Mouse (Mus musculus) lung, adult 2 months (tissue): Measurements from ENCODE around the gene Nrros. TPM values are rescaled to one million over a fixed set of nuclear protein-coding genes. Genes with fewer than 3 reads are reported as not detected.
A peak's percentile ranks its signal among the peaks of the same experiment; 100 is the strongest.

Experiments used
- DNase-seq: peaks from one replicate; pipeline ENCODE4 v3.0.0; 2022
- H3K4me1 ChIP-seq: fragments of 200-500 bp; 2 replicates; pipeline ENCODE4 v1.6.1; 2011; ENCODE audit warnings: low read length; ENCODE audit not compliant: control insufficient read depth, insufficient read depth
- H3K4me3 ChIP-seq: fragments of 200-500 bp; replicated peaks from 2 replicates; pipeline ENCODE3; 2011; ENCODE audit warnings: low read depth, mild to moderate bottlenecking, control low read depth, low read length; ENCODE audit errors: extremely low read depth
- CTCF ChIP-seq: fragments of 200-500 bp; IDR thresholded peaks from 2 replicates; pipeline ENCODE4 v1.5.1; 2011; ENCODE audit warnings: mild to moderate bottlenecking, low read length, control low read depth; ENCODE audit not compliant: insufficient read depth
- POLR2A ChIP-seq: fragments of 200-500 bp; IDR thresholded peaks from 2 replicates; pipeline ENCODE4 v1.6.1; 2011; ENCODE audit warnings: low read depth, mild to moderate bottlenecking, control low read depth, low read length, borderline replicate concordance; ENCODE audit errors: extremely low read depth
- WGBS: fragments of 180-500 bp; shearing (Covaris S2); methylation state at CpG from one replicate; pipeline ENCODE4 v1.1.7; 2018; 5-methylcytosine and 5-hydroxymethylcytosine counted together
- polyA plus RNA-seq: library from polyadenylated mRNA; depleted of rRNA; stranded (reverse); fragments of >200 nt; gene quantifications from 2 replicates; pipeline ENCODE4 v1.2.3, GENCODE M21; 2012

The Nrros gene
- polyA plus RNA-seq, 1 experiment, result 40.6 TPM

DNA sequence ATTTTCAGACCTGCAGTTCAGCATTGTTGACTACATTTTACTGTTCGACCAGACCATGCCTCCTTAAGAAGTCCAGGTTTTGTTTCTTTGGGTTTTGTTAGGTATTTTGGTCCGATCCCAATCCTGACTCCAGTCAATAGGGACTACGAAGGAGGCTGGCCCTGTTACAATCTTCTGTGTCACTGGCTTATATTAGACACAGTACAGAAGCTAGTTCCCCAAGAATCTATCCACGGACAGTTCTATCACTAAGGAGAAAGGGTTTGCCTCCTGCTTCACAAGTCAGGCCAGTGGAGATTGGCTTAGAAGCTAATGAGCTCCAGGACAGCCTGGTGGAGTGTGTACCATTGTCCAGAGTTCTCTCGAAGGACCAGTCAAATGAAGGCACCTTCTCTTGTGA, 1.5 kb downstream of the Nrros start:
- Histone ChIP-seq H3K4me1 (0 out of 2 replicates have a peak, but pooled peaks cover 4% of the 10 kb centered on the region), H3K4me3 (peak overlapping the region; percentile 26)
- WGBS, result 41% methylated on average over 5 of the region's 5 CpGs
- no peak for DNase-seq
- TF ChIP-seq POLR2A, result no peak
- no peak for TF ChIP-seq CTCF

DNA sequence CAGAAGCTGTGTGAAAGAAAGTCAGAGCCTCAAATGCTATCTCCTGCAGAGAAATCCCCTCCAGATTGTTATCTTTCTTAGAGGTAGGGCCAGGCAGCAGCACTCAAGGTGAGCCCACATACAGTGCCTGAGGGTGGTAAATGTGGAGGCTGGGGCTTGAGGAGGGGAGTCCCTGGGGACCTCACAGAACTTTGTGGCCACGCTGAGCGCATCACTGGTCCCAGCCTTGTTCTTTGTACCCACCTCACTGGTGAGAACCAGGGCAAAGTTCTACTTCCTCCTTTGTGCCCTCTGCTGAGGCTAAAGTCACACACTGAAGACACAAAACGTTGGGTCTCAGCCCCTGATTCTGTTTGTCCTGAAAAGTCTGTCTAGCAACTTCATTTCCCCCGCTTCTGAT, 2.0 kb downstream of the Nrros start:
- Histone ChIP-seq H3K4me3 (peak overlapping the region; percentile 1), H3K4me1 (0 out of 2 replicates have a peak, but pooled peaks cover 4% of the 10 kb centered on the region)
- WGBS, result 50% methylated on average over 4 of the region's 4 CpGs
- TF ChIP-seq CTCF, result no peak
- no peak for DNase-seq

DNA sequence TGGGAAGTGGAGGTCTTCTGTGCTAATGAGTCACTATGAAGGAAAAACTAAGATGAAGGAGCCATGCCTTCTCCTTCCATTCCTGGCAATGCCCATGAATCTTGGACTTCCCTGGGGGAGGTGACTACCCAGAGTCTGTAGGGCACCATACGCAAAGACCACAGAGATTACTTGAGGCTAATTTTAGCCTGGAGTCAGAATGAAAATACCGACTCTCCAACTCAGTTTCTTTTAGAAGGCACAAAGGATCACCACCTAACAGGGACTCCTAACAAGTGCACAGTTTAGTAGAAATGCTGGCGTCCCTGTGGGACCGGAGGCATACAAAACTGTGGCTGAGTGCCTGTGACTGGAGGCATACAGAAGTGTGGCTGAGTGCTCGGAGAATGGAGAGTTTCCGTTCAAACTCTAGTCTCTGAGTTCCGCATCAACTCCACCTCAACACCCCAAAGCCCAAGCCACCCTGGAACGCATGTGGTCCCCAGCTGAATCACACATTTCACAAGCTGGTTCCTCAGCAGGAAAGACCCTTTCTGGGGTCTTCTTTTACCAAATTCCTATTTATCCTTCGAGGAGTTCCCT, 4.6 kb downstream of the Nrros start:
- WGBS, result 61% methylated on average over 9 of the region's 9 CpGs
- no peak for DNase-seq
- H3K4me3 ChIP-seq, result no peak overlapping the region
- no peak for TF ChIP-seq POLR2A
- no peak for TF ChIP-seq CTCF
- H3K4me1 ChIP-seq, result peaks cover 6% of the 10 kb centered on the region; the same call in 1 of the 2 replicates

DNA sequence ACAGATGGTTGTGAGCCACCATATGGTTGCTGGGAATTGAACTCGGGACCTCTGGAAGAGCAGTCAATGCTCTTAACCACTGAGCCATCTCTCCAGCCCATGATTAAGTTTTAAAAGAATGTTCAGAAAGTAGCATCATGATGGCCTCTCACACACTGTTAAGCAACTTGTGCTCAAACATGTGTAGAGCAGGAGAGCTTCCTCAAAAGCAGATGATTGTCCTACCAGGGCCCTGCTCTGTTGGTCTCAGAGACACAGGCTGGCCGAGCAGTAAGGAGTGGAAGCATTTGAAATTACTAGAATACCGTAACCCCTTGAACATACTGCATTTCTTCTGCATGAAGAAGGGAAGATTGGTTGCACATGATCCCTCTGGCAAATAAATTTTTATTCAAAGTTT, 6.4 kb downstream of the Nrros start:
- Histone ChIP-seq H3K4me3 (no peak overlapping the region), H3K4me1 (peaks cover 4% of the 10 kb centered on the region; the same call in 1 of the 2 replicates)
- TF ChIP-seq POLR2A (no peak), CTCF (no peak)
- WGBS, result 86% methylated on average over 3 of the region's 3 CpGs
- DNase-seq, result no peak

DNA sequence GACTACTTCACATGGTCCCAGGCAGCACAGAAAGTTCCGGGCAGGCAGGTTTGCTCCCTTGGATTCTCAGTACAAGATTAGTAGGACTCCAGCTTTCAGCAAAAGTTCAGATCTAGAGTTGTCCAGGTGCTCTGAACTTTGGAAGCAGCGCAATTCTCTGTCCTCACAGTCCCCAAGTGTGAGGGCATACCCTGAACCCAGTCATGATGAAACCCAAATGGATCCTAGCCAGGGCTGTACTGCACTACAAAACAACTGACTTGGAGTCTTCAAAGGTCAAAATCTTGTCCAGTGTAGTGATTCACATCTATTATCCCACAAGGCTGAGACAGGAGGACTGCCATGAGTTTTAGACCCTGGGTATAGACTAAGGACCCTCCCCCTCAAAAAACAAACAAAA, 8.0 kb downstream of the Nrros start:
- no peak for DNase-seq
- TF ChIP-seq CTCF, result no peak
- TF ChIP-seq POLR2A, result no peak
- 74% methylated on average over 2 of the region's 2 CpGs for WGBS
- Histone ChIP-seq H3K4me1 (peaks cover 4% of the 10 kb centered on the region; the same call in 1 of the 2 replicates), H3K4me3 (no peak overlapping the region)

DNA sequence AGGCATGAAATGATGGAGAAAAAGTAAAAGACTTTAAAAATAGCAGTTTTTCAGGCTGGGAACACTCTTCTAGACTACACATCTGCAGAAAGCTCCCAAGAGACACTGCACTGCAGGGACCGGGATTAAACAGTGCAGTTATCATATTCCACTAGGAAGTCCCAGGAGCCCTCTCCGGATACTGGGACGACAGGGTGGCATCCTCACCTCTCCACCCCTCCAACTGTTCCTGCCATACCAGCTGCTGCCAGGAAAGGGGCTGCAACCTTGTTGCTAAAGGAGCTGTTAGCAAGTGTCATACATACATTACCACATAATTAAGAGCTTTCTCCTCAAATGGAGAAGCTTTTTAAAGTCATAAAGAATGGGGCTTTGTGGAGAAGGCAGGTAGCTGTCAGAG, 8.7 kb downstream of the Nrros start:
- WGBS, result 41% methylated on average over 3 of the region's 3 CpGs
- Histone ChIP-seq H3K4me1 (peaks cover 4% of the 10 kb centered on the region; the same call in 1 of the 2 replicates), H3K4me3 (no peak overlapping the region)
- no peak for DNase-seq
- no peak for TF ChIP-seq CTCF
- no peak for TF ChIP-seq POLR2A

DNA sequence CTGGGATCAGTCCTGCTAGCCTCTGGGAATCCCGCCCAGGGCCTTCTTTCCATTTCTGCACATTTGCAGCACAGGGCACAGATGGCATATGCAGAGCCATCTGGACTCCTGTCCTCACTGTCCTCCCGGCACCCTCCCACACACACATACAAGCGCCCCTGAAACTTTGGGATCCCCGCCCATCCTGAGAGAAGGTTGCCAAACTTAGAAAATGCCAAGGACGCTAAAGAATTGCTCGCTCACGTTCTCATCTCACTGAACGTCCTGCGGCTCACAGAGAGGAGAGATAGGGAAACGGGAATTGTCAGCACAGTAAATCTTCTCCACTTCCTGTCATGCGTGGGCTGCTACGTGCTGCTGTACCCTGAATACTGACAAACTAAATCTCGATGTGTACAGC, 11.0 kb downstream of the Nrros start:
- no peak for DNase-seq
- Histone ChIP-seq H3K4me3 (no peak overlapping the region), H3K4me1 (peaks cover 2% of the 10 kb centered on the region; the same call in 1 of the 2 replicates)
- TF ChIP-seq CTCF (no peak), POLR2A (no peak)
- 42% methylated on average over 13 of the region's 13 CpGs for WGBS

DNA sequence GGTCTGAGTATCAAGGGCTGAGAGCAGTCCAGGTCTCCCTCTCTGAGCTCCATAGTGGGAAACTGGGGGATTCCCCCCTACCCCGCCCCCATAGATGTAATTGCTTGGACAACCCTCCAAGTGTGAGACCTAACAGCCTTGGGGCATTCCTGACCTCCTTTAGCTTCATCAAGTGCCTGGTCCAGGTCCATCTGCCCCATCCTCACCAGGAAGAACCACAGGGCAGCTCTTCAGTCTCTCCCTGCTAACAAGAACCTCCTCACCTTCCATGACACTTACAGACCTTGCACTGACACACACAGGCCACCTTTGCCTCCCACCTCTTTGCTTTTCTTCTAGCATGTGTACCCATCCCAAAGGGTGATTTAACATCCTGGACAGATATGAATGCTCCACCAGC, 11.4 kb downstream of the Nrros start:
- DNase-seq, result no peak

DNA sequence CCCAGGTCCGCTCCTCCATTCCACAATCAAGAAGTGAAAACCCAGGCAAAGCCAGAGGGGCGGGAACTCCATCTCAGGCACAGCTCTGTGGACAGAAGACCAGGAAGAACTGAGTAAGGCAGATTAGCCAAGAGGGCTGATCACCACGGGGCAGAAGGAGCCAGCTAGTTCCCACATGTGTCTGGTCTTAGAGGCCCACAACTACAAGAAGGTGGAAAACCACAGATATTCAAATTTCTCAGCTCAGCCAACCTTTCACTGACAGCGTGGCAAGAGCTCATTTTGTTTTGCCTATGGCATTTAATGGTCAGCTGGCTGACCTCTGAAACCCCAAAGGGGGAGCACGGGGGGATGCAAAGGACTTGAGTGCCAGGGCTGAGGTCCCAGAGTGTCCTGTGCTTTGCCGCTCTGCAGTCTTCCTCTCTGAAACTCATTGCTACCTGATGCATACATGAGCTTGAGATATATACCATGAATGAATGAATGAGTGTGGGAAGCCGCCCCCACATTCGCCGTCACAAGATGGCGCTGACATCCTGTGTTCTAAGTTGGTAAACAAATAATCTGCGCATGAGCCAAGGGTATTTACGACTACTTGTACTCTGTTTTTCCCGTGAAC, 17.7 kb downstream of the Nrros start:
- DNase-seq, result no peak
- H3K4me3 ChIP-seq, result no peak overlapping the region
- WGBS, result 73% methylated on average over 12 of the region's 13 CpGs
- H3K4me1 ChIP-seq, result no peaks in the 10 kb centered on the region
- TF ChIP-seq POLR2A (no peak), CTCF (no peak)

More for the DNA sequence above, 11.4 kb downstream of the Nrros start:
- Histone ChIP-seq H3K4me1 (peaks cover 2% of the 10 kb centered on the region; the same call in 1 of the 2 replicates), H3K4me3 (no peak overlapping the region)
- WGBS, result 80% methylated on average over 1 of the region's 1 CpGs
- TF ChIP-seq CTCF (no peak), POLR2A (no peak)

DNA sequence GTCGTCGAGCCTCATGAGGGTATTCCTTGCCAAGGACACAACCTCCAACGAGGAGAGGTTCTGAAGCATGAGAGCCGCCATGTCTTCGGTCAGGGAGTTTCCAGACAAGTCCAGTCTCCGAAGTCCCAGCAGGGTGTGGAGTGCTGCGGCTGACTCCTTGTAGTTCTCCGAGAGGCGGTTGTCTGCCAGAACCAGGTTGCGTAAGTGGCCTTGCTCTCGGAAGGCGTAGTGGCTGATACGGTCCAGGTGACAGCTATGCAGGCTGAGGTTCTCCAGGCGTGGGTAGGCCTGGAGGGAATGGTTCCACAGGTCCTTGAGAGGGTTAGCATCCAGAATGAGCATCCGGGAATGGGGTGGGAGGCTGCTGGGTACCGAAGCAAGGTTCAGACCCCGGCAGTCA, 20.8 kb downstream of the Nrros start:
- Histone ChIP-seq H3K4me1 (no peaks in the 10 kb centered on the region), H3K4me3 (no peak overlapping the region)
- 90% methylated on average over 17 of the region's 17 CpGs for WGBS
- no peak for DNase-seq
- TF ChIP-seq CTCF (no peak), POLR2A (no peak)
